Mouse (Mus musculus) megakaryocyte, embryonic 14.5 days (primary cell): ENCODE results near the gene Hs6st3.

Experiments used
- FLI1 ChIP-seq: IDR thresholded peaks from 2 replicates; pipeline ENCODE4 v1.6.1; 2012; ENCODE audit warnings: low read length, inconsistent platforms, mixed read lengths
- GATA1 ChIP-seq: IDR thresholded peaks from 3 replicates; pipeline ENCODE4 v1.6.1; 2012; ENCODE audit warnings: mixed read lengths, low read length, inconsistent platforms, borderline replicate concordance

- TF ChIP-seq GATA1 (no peak), FLI1 (no peak)
These were observed 338.4 kb downstream of the Hs6st3 start for GRCm38 (mm10) chr14:119476582-119476981.
